Mouse (Mus musculus) gastrocnemius, postnatal 36 days (tissue): ENCODE data around the gene Cpne2. TPM values are rescaled to one million over a fixed set of nuclear protein-coding genes. Genes with fewer than 3 reads are reported as not detected.
A peak's percentile ranks its signal among the peaks of the same experiment; 100 is the strongest.

Experiments
- DNase-seq, 2 experiments: peaks; one replicate each; pipeline ENCODE4 v3.0.0; 2022
- intact Hi-C: fragments of 180-260 bp; cut with DNase I; formaldehyde crosslinking; loops from one replicate; pipeline ENCODE4 v1.15.1; 2025
- microRNA-seq, 2 experiments: library from miRNA; unstranded; fragments of <30 nt; microRNA quantifications; one replicate each; pipeline ENCODE4 v1.2.0; 2021
- total RNA-seq, 2 experiments: library from RNA; stranded (reverse); gene quantifications; 2 replicates each; pipeline ENCODE4 v1.2.3; 2021

Cpne2 gene
- total RNA-seq, 2 experiments from 2014 or later: 4.5 to 7.3 TPM

- intact Hi-C loops: no loop called here
- DNase-seq: no peak
These were observed 36.6 kb downstream of the Cpne2 start for GRCm38 (mm10) chr8:94569419-94569818.

DNA sequence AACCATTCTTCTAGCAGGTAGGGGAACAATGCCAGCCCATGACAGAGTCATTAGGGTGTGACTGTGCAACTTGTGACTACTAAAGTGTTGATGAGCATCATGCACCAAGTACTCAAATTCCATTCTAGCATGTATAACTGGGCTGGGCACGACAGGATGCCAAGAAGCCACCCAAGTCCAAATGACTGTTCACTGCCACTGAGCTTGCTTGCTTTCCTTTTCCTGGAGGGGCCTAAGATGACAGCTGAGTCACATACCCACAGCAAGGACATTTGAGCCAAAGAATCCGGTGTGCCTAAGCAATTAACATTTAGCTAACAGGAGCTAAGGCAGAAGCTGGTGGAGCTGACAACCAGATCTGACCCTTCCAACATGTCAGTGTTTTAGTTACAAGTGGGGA is 39.1 kb downstream of the Cpne2 start:
- no peak for DNase-seq
- intact Hi-C loops: no loop called here

- intact Hi-C loops: no loop called here
- no peak for DNase-seq
These were observed 41.5 kb downstream of the Cpne2 start for GRCm38 (mm10) chr8:94574159-94574907.

GRCm38 (mm10) chr8:94575148-94575547 is 42.4 kb downstream of the Cpne2 start:
- intact Hi-C loops: no loop called here

GRCm38 (mm10) chr8:94581820-94582483 is 49.2 kb downstream of the Cpne2 start:
- intact Hi-C loops: no loop called here
- DNase-seq: no peak

More at GRCm38 (mm10) chr8:94575148-94575547, 42.4 kb downstream of the Cpne2 start:
- DNase-seq: no peak

- intact Hi-C loops: no loop called here
- no peak for DNase-seq
These were observed 49.8 kb downstream of the Cpne2 start for GRCm38 (mm10) chr8:94582569-94582968.

GRCm38 (mm10) chr8:94584238-94584817 is 51.5 kb downstream of the Cpne2 start:
- intact Hi-C loops: loop anchor here (2.0 kb wide), 2 partner anchors 56 to 92 kb away; no protein-coding TSS in a partner anchor
- peak in 1 of 2 experiments; percentile 27 for DNase-seq

DNA sequence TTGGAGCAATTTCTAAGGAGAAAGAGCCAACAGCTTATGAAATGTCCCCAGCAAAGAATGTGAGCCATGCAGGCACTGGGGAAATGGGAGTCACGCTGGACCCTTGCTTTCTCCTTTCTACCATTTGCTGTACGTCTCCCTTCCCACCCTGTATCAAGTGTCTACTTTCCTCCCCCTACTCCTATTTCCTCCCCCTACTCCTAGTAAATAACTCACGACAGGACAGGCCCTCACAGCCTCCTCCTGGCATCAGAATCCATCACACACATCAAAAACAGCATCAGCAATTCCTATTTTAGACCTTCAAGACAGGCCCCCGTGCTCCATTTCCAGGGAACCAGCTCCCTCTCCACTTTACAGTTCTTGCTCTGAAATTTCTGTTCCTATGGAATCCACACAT is 58.9 kb downstream of the Cpne2 start:
- intact Hi-C loops: no loop called here
- DNase-seq: no peak

- intact Hi-C loops: no loop called here
- DNase-seq: no peak
These were observed 61.4 kb downstream of the Cpne2 start for GRCm38 (mm10) chr8:94594211-94594610.

DNA sequence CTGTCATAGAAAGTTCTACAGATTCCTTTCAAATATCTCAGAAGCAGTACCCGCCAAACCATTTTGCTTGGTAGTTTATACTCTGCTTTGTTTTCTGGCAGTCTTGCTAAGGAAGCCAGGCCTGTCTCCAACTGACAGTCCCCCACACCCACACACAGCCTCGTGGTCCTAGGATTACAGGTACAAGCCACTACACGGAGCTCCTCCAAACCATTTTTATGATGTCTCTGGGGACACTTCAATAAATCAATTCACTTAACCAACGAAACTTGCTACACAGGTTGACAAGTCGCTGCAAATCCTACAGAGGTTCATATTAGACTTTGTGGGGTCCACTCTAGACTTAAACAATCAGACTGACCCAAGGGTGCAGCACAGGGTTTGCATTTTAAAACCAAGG is 67.7 kb downstream of the Cpne2 start:
- intact Hi-C loops: no loop called here
- no peak for DNase-seq

DNA sequence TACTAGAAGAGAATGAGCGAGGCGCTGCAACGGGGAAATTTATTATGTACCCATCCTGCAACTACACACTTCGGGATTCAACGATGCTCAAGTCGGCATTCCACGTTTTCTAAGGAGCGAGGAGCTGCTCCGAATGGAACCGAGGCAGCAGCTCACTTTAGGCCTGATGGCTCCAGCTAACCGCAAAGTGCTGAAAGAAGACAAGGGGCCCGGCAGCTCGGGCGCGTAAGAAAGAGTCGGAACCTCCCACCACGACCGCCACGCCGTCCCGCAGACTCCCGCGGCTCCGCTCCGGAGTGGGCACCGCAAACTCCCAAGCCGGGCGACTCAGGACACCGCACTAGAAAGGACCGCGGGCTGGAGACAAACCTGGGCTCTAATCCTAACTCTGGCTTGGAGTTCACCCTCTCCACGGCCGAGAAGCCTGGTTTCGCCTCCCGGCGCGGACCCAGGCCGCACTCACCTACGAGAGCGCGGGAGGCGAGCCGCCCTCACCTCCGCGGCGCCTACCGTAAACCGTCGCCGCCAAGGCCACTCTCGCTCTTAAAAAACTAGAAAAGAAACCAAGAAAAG is 68.3 kb downstream of the Cpne2 start:
- intact Hi-C loops: no loop called here
- DNase-seq: peak in 1 of 2 experiments; percentile 24

GRCm38 (mm10) chr8:94601607-94602385 is 69.0 kb downstream of the Cpne2 start, which contains the start of the genes Rspry1 and Fam192a:
Gene Rspry1, plus strand, starts transcription at chr8:94601937.
Gene Fam192a, minus strand, starts transcription at chr8:94601997.
- DNase-seq: peak; percentile 97 to 99
- intact Hi-C loops: no loop called here

DNA sequence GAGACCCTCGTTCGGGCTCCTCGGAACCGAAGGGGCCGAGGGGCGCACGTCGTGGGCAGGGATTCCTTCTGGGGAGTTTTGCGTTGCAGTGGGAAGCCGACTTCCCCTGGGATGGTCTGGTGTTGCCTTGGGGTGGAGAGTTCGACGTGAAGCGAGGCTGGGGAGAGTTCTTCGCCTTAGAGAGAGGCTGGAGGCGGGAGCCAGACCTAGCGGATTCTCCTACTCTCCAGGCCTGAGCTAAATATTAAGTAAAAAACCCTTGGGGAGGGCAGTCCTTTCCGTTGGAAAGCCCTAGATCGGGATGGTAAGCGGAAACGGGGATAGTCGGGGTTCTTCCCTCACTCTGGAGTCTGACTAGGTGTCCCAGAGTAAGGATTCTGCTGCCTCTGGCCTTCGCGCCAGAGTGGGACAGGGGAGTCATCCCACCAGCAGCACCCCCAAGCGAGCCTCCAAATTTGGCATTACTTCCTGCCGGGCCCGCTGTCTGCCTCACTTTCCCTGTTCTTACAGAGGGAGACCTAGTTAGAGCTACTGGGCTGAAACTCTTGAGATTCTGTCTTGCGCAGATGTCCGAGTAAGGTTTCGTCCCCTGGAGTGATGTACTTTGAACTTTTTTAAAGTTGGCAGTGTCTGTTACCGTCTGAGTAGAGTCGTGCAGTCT is 69.8 kb downstream of the Cpne2 start:
- intact Hi-C loops: no loop called here
- no peak for DNase-seq

- intact Hi-C loops: no loop called here
- DNase-seq: no peak
These were observed 71.2 kb downstream of the Cpne2 start for GRCm38 (mm10) chr8:94604030-94604429.

GRCm38 (mm10) chr8:94607064-94607463 is 74.3 kb downstream of the Cpne2 start:
- no peak for DNase-seq
- intact Hi-C loops: loop anchor here (5.0 kb wide), 1 partner anchor 50 kb away; no protein-coding TSS in a partner anchor

Small RNA genes lying within 50 kb of the gene (microRNA-seq; reads per million reads assigned to microRNA genes)
- 0 reads per million in 2 experiments for gene Mir7072

Other genes with a start within 250 kb of the Cpne2 start
- gene Slc12a3, start 203.8 kb upstream of the Cpne2 start, total RNA-seq: not detected
- gene Herpud1, start 146.6 kb upstream of the Cpne2 start, total RNA-seq: 100 to 1,000 TPM in 1 of 2 experiments, 10 to 100 TPM in 1; 93.3 to 102 TPM
- gene Nlrc5, start 98.6 kb upstream of the Cpne2 start, total RNA-seq: under 1 TPM; 0.38 to 0.57 TPM
- 1 to 10 TPM; 7.3 to 9.3 TPM for gene Rspry1, start 68.9 kb downstream of the Cpne2 start, total RNA-seq
- gene Fam192a, start 69.0 kb downstream of the Cpne2 start, total RNA-seq: 10 to 100 TPM; 16.2 to 20.1 TPM
- gene Arl2bp, start 133.6 kb downstream of the Cpne2 start, total RNA-seq: 10 to 100 TPM; 53.8 to 67.4 TPM
- gene Pllp, start 163.3 kb downstream of the Cpne2 start, total RNA-seq: 1 to 10 TPM in 1 of 2 experiments, under 1 TPM in 1; 0.51 to 3.4 TPM
- gene Ccl22, start 212.6 kb downstream of the Cpne2 start, total RNA-seq: not detected
- gene Cx3cl1, start 239.0 kb downstream of the Cpne2 start, total RNA-seq: 1 to 10 TPM in 1 of 2 experiments, under 1 TPM in 1; 0.52 to 1.6 TPM